Mouse (Mus musculus) right cerebral cortex, adult 2 months (tissue): Measurements from ENCODE around the gene Mpv17l.
A peak's percentile ranks its signal among the peaks of the same experiment; 100 is the strongest.
"Not testable (repeated sequence)": the region's sequence is repeated elsewhere in the genome, so short reads cannot be mapped to it uniquely, and the experiment has no call there.

Source experiments
- DNase-seq, 2 experiments: peaks; one replicate each; pipeline ENCODE4 v3.0.0; 2021 to 2022; ENCODE audit warnings: low spot score in 2 of 2

Mpv17l gene

DNA sequence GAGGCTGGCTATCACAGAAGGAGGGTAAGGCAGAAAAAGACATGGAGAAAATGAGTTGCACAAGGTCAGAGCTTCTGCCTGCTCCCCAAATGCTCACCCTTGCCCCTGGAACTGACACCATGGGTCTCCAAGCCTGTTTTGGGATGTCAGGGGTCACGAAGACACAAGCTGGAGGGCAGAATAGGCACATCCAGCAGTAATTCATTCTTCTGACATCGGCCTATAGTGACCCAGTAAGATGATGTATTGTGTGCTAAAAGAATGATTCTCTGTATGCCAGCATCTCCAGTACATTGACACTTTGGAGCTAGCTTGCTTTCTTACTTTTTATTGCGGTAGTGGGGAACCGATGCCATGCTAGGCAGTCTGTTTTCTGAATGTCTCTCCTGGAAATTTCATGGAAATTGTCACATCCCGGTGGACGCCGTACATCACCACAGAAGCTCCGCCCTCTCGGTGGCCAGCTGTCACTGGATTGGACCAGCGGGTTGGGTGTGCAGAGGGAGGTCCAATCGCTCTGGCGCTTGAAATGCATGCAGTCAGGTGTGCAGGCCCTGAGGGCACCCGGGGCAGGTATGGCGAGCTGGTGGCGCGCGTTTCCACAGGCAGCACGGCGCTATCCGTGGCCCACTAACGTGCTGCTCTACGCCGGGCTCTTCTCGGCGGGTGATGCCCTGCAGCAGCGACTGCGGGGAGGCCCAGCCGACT is 37.3 kb downstream of the Mpv17l start:
- DNase-seq, result peak; percentile 88

GRCm38 (mm10) chr16:13940847-13941395 is 38.0 kb downstream of the Mpv17l start:
- no peak for DNase-seq

DNA sequence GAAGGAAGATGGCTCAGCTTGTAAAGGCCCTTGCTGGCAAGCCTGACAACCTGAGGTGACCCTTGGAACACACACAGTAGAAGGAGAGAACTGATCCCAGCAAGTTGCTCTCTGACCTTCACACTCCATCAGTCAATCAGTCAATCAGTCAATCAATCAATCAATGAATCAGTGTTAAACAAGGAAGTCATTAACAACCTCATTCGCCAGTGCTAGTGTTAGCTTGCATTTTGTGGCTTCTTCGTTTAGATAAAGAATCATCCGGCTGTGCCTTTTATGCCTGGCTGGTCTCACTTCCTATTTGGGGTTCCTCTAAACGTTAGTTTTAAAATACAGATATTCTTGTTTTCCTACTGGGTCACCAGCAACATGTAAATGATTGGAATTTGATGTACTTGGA is 41.2 kb downstream of the Mpv17l start:
- DNase-seq, result no peak

DNA sequence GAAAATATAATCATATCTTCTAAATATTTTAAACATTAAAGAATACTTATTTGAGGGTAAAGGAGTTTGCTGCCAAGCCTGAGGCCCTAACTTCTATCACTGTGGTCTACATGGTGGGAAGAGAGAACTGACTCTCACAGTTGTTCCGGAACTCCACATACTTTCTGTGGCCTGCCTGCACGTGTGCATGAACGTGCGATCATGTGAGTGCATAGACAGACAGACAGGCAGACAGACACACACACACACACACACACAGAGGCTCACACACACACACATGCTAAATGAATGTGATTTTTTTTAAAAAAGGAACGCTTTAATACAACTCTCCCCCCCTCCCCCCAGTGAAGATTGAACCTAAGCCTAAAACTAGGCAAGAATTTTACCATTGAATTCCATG is 41.8 kb downstream of the Mpv17l start:
- no peak for DNase-seq

DNA sequence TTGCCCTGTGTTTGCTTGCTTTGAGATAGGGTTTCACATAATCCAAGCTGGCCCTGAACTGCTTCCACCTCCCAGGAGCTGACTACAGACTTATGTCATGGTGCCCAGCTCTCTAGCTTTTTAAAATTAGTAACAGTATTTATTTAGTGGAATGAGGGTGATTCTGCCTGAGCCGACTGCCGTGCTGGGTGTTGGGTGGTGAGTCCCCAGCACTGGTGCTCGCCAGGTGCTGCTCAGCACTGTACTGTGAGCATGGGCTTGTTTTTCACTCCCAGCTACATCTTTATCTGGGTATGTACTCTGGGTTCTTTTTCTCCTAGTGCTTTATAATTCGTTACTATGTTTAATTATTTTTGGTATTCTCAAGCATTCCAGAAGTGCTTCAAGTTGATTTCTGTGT is 42.2 kb downstream of the Mpv17l start:
- no peak for DNase-seq

DNA sequence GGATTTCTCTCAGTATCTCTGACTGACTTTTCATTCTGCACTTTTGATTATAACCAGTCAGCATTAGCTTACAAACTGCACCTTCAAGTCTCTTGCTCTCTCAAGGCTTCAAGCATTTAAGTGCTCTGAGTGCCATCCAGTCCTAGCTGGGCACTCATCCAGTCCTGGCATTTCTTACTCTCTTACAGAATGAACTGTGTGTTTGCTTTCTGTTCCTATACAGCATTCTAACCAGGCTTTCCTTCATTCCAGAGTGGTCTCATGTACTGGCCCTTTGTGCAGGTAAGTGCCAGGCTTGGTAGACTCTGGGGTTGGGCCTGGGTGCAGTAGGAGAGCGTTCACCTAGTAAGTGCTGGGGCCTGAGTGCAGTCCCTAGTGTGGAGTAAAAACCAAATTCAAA is 43.3 kb downstream of the Mpv17l start:
- no peak for DNase-seq

DNA sequence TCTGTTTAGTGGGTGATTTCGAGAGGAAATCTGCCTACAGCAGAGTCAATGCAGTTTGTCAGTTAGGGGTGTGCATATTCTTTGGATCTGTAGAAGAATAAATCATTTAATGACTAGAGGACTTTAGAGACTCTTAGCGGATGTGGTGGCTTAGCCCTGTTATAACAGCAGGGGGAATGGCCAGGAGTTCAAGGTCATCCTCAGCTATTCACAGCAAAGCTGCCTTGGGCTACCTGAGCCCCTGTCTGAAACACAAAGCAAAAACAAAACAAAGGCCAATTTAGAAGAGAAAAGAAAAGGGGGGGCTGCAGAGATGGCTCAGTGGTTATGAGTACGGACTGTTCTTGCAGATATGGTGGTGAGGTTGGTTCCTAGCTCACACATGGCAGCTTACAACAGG is 48.3 kb downstream of the Mpv17l start:
- no peak for DNase-seq

GRCm38 (mm10) chr16:13962053-13962452 is 59.1 kb downstream of the Mpv17l start:
- DNase-seq, result no peak

- no peak for DNase-seq
Measured at GRCm38 (mm10) chr16:13969096-13969495, 66.1 kb downstream of the Mpv17l start.

DNA sequence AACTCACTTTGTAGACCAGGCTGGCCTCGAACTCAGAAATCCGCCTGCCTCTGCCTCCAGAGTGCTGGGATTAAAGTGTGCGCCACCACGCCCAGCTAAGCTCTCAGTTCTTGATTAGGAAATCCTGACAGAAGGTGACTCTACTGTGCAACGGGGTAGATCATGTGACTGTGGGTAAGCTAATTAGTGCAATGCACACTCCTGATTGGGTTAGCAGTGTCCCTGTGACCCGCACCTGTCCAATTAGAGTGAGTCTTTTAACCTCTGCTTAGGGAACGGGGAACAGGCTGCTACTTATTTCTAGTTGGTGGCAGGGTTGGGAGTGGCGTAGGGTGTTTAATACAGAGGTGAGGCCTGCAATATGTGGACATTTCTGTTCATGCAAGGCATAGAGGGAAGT is 69.1 kb downstream of the Mpv17l start:
- DNase-seq, result no peak

GRCm38 (mm10) chr16:13976358-13976896 is 73.5 kb downstream of the Mpv17l start:
- DNase-seq, result not testable (repeated sequence)

GRCm38 (mm10) chr16:13977026-13977425 is 74.1 kb downstream of the Mpv17l start:
- DNase-seq, result not testable (repeated sequence)

DNA sequence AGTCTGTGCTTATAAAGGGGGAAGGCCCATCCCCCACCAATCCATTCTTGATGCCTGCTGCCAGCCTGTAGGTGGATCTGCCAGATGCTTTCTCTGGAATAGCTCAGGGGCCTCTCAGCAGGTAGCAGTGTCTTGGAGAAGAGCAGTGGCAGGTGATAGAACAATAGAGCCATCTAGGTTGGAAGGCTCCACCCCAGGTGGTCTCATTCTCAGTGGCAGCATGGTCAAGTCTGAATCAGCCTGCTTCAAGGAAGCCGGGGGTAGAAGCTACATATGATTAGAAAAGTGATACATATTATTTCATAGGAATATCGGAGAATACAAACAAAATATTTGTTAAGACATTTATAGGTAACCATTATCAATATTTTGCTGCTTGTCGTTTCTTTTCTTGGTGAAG is 78.8 kb downstream of the Mpv17l start:
- not testable (repeated sequence) for DNase-seq

- no peak for DNase-seq
Measured at GRCm38 (mm10) chr16:13983161-13983560, 80.2 kb downstream of the Mpv17l start.

- peak in 1 of 2 experiments; percentile 51 for DNase-seq
Measured at GRCm38 (mm10) chr16:13986197-13986573, 83.2 kb downstream of the Mpv17l start.

- DNase-seq, result peak; percentile 70 to 72
Measured at GRCm38 (mm10) chr16:13986574-13987478, 83.9 kb downstream of the Mpv17l start, which contains the start of the genes 2900011O08Rik and Ifitm7. 2900011O08Rik (plus strand) TSS chr16:13986604. Ifitm7 (minus strand) TSS chr16:13986888.

GRCm38 (mm10) chr16:13992518-13993248 is 89.7 kb downstream of the Mpv17l start:
- DNase-seq, result peak in 1 of 2 experiments; percentile 23

GRCm38 (mm10) chr16:13994076-13994475 is 91.1 kb downstream of the Mpv17l start:
- no peak for DNase-seq

GRCm38 (mm10) chr16:13994502-13994901 is 91.5 kb downstream of the Mpv17l start:
- DNase-seq, result no peak
